Mouse (Mus musculus) skeletal muscle tissue, adult 2 months (tissue): ENCODE data around the gene Smarcad1.
"Not testable (repeated sequence)": the region's sequence is repeated elsewhere in the genome, so short reads cannot be mapped to it uniquely, and the experiment has no call there.

Experiments used
- DNase-seq: peaks from one replicate; pipeline ENCODE4 v3.0.0-alpha.2; 2012; ENCODE audit warnings: low read depth, low spot score

Smarcad1 gene

DNA sequence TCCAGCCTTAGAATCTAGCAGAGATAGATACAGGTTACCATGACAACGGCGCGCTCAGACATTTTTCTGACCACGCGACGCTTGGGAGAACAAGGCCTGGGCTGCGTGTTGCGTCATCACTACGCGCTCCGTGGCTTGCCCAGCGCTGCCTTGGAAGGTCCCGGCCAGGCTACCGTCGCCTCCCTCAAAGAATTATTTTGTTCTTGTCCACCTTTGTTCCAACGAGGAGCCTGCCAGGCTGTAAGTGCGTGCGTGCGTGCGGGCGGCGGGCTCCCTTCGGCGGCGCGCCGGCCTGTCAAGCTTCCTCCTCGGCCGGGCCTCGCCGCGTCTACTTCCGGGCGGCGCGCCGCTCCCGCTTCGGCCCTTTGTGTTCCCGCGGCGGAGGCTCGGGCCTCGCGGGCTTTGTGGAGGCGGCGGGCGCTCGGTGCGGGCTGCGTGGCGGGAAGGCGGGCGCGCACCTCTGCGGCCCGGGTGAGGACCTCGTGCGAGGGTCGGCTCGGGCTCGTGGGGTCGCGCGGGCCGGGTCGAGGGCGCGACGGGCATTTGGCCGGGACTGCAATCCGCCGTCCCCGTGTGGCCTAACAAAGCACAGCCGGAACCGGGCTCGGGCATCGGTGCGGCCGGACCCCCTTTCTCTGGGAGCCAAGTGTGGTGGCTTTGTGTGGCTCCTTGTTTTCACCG, at the start of gene Smarcad1:
Smarcad1 (plus strand) TSS at position 93 of the 681 bp plus-strand sequence.
- DNase-seq: peak; percentile 90

- DNase-seq: no peak
Measured at GRCm38 (mm10) chr6:64996824-64997421, 45.5 kb upstream of the Smarcad1 start.

DNA sequence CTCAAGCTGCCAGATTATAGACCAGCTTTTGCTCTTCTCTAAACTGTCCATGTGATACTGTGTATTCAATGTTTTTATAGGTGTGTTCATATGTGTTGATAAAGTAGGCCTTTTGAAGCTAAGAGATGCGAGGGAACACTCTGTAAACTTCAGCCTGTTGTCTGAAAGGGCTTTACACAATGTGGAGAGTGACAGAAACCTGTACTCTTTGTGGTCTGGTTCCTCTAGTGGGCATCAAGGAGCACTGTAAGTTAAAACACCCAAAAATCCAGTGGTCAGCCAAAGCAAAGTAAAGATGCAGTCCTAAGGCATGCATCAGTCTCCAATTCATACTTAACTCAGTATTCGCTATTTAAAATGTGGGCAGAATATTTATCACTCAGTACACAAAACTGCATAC, 44.6 kb upstream of the Smarcad1 start:
- no peak for DNase-seq

GRCm38 (mm10) chr6:65000757-65001156, 41.6 kb upstream of the Smarcad1 start:
- not testable (repeated sequence) for DNase-seq

DNA sequence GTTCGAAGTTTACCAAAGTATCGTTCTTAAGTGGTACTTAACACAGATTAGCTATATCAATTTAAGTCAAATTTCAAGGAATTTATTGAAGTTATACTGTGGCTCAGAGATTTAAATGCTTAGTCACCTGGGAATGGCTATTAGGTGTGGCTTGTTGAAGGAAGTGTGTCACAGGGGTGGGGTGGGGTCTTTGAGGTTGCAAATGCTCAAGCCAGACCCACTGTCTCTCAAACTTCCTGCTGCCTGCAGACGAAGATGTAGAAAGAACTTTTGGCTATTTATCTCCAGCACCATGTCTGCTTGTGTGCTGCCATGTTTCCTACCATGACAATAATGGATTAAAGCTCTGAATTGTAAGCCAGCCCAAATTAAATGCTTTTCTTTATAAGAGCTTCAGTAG, 40.2 kb upstream of the Smarcad1 start:
- DNase-seq: no peak

DNA sequence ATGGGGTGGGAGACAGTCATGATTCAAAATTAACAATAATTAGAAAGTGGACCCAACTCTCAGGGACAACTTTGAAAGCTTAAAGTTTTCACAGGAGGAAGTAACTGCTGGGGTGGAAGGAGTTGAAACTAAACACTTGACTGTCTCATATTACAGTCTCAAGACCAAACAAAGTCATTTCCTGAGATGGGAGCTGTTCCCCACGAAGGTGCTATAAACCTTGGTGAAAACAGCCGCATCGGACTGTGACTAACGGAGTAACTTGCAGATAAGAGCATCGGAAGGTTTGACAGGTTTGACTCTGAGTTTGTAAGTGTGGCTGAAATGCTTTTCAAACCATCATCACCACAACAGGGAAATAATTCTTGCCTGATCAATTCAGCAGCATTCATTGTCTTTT, 33.5 kb upstream of the Smarcad1 start:
- DNase-seq: no peak

GRCm38 (mm10) chr6:65011444-65011990, 30.9 kb upstream of the Smarcad1 start:
- no peak for DNase-seq

- no peak for DNase-seq
Measured at GRCm38 (mm10) chr6:65012142-65012541, 30.2 kb upstream of the Smarcad1 start.

DNA sequence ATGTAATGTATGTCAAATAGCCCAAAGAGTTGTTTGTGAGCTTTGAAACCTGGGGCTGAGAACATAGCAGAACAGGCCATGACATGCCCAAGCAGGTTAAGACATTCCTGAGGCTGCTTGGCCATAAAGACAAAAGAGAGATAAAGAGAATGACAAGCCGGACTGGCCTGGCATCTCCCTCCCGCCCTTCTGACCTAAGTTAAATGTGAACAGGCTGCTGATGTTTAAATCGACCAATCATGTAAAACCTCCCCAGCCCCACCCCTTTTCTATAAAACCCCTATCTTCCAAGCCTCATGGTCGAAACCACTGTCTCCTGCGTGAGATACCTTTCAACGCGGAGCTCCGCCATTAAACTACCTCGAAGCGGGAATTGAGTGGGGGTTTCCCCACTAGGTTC, 24.8 kb upstream of the Smarcad1 start:
- no peak for DNase-seq

GRCm38 (mm10) chr6:65018966-65019365, 23.4 kb upstream of the Smarcad1 start:
- not testable (repeated sequence) for DNase-seq

- DNase-seq: no peak
Measured at GRCm38 (mm10) chr6:65021883-65022282, 20.5 kb upstream of the Smarcad1 start.

DNA sequence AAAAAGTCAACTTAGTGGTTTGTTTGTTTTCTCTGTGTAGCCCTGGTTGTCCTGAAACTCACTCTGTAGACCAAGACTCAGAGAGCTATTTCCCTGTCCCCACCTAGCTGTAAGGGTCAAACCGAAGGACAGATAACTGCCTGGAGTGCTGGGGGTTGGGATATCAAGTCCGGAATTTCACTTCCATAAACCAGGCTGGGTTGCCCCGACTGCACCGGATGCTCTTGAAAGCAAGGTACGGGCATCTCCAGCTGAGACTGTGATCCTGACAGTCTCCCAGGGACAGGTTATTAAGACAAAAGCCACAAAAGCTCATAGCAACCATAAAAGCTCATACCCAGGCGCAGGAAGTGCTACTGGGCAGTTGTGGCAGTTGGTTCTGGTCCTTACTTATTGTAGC, 19.3 kb upstream of the Smarcad1 start:
- DNase-seq: no peak

DNA sequence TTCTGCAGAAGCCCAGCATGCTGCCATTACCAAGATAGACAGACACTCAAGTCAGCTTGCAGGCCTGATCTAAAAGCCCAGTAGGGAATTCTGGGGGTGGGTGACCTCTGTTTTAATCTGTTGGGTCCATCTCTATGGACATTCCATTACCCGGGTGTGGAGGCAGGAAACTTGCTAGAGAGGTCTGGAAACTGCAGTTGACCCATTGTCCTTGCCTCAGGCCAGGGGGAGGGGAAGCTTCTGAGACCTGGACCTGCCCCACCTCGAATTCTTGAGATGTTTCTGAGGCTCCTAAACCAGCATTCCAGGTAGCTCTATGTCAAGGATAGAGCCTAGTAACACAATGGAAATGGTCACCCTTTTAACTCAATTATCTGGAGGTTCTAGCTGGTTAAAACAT, 17.7 kb upstream of the Smarcad1 start:
- DNase-seq: no peak

- no peak for DNase-seq
Measured at GRCm38 (mm10) chr6:65025130-65025529, 17.3 kb upstream of the Smarcad1 start.

- DNase-seq: no peak
Measured at GRCm38 (mm10) chr6:65034661-65035060, 7.7 kb upstream of the Smarcad1 start.

- no peak for DNase-seq
Measured at GRCm38 (mm10) chr6:65035469-65035868, 6.9 kb upstream of the Smarcad1 start.

DNA sequence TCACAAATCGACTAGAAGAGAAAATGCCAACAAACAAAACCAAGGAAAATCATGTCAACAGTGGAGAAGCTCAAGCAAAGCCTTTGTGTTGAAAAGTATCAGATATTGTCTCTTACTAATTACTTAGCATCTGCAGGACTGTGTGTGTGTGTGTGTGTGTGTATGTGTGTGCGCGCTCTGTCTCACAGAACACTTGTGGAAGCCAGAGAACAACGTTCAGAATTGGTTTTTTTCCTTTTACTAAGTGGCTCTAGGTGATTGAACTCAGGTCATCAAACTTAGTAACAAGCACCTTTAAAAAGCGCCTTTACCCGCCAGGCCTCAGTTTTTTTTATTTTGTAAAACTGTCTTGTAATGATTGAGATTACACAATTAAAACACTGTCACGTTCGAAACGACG, 451 bp upstream of the Smarcad1 start:
- no peak for DNase-seq

- no peak for DNase-seq
Measured at GRCm38 (mm10) chr6:65043241-65043640, 858 bp downstream of the Smarcad1 start.

DNA sequence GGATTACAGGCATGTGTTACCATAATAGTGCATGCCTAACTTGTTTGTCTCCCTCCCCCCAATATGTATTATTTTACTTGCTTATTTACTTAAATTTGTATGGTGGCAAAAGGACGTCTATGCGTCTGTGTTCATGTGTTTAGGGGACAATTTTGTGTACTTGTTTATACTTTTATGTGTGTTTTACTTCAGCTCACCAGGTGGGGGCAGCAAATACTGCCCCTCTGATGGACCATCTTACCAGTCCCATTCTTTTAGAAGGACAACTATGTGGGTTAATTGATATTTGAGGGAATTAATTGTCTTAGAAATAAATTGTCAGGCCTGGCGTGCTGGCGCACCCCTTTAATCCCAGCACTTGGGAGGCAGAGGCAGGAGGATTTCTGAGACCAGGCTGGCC, 6.7 kb downstream of the Smarcad1 start:
- no peak for DNase-seq

DNA sequence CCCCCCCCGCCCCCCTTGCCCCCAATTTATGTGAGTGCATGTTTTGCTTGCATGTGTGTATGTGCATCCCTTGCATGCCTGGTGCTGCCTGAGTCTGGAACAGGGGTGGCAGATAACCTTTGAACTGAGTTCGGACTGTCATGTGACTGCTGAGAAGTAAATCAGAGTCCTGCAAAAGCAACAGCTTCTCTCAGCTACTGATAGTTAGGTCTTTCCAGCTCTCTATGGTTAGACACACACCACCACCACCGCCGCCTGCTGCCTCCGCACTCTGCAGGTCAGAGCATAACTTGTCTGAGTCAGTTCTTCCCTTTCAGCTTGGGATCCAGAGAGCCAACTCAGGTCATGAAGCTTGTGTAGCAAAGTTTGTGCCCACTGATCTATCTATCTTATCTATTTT, 14.2 kb downstream of the Smarcad1 start:
- DNase-seq: no peak

GRCm38 (mm10) chr6:65057137-65057536, 14.8 kb downstream of the Smarcad1 start:
- not testable (repeated sequence) for DNase-seq

DNA sequence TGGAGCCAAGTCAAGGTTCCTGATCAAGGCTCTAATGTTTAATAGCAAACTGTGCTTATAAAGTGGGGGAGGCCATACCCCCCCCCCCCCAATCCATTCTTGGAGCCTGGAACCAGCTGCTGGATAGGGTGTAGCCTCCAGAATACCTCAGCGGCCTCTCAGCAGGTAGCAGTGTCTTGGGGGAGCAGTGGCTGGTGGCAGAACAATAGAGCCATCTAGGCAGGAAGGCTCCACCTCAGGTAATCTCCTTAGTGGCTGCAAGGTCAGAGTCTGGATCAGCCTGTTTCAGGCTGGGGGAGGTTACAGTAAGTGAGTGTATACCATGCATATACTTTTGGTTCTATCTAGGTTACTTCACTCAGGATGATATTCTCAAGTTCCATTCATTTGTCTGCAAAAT, 18.7 kb downstream of the Smarcad1 start:
- DNase-seq: no peak

GRCm38 (mm10) chr6:65075201-65075600, 32.8 kb downstream of the Smarcad1 start:
- no peak for DNase-seq
